Mouse (Mus musculus) forebrain, embryonic 16.5 days (tissue): Measurements from ENCODE around the gene Clba1. TPM values are rescaled to one million over a fixed set of nuclear protein-coding genes. Genes with fewer than 3 reads are reported as not detected.

Experiments used
- ATAC-seq: fragments of 200-750 bp; cut with Nextera tagmentation; 2 replicates; pipeline ENCODE4 v1.8.0; 2017; ENCODE audit warnings: mild to moderate bottlenecking, moderate library complexity
- H3K27ac ChIP-seq: fragments of 300-500 bp; sonication (generic); 2 replicates; pipeline ENCODE4 v1.5.1; 2014; ENCODE audit warnings: low read length, control low read depth
- H3K27me3 ChIP-seq: fragments of 300-500 bp; sonication (generic); replicated peaks from 2 replicates; pipeline ENCODE4 v1.6.1; 2014; ENCODE audit warnings: low read length; ENCODE audit not compliant: control insufficient read depth, insufficient read depth
- H3K36me3 ChIP-seq: fragments of 300-500 bp; sonication (generic); 2 replicates; pipeline ENCODE4 v1.6.1; 2014; ENCODE audit not compliant: control insufficient read depth, insufficient read depth
- H3K4me1 ChIP-seq: fragments of 300-500 bp; sonication (generic); replicated peaks from 2 replicates; pipeline ENCODE4 v1.6.1; 2014; ENCODE audit warnings: low read length; ENCODE audit not compliant: control insufficient read depth, insufficient read depth
- H3K4me2 ChIP-seq: fragments of 300-500 bp; sonication (generic); 2 replicates; pipeline ENCODE4 v1.6.1; 2014; ENCODE audit warnings: mild to moderate bottlenecking, low read length, control low read depth
- H3K4me3 ChIP-seq: fragments of 300-500 bp; sonication (generic); replicated peaks from 2 replicates; pipeline ENCODE4 v1.5.1; 2014; ENCODE audit warnings: mild to moderate bottlenecking, low read length, control low read depth
- H3K9ac ChIP-seq: fragments of 300-500 bp; sonication (generic); replicated peaks from 2 replicates; pipeline ENCODE4 v1.6.1; 2014; ENCODE audit warnings: low read depth, low read length, control low read depth
- H3K9me3 ChIP-seq: fragments of 300-500 bp; sonication (generic); 2 replicates; pipeline ENCODE4 v1.6.1; 2016; ENCODE audit warnings: low read length; ENCODE audit not compliant: control insufficient read depth
- WGBS: fragments of 180-500 bp; shearing (Covaris S2); extraction: QIAGEN DNeasy Blood & Tissue Kit; methylation state at CpG from one replicate; pipeline ENCODE4 v1.1.7; 2014; 5-methylcytosine and 5-hydroxymethylcytosine counted together
- polyA plus RNA-seq: library from polyadenylated mRNA; unstranded; fragments of >200 nt; fragmentation: Nextera tagmentation; extraction: Ambion mirVana; gene quantifications from 2 replicates; pipeline ENCODE4 v1.2.1, GENCODE M21; 2015

Clba1 gene
- polyA plus RNA-seq, 1 experiment from 2014 or later, result 17.3 TPM

DNA sequence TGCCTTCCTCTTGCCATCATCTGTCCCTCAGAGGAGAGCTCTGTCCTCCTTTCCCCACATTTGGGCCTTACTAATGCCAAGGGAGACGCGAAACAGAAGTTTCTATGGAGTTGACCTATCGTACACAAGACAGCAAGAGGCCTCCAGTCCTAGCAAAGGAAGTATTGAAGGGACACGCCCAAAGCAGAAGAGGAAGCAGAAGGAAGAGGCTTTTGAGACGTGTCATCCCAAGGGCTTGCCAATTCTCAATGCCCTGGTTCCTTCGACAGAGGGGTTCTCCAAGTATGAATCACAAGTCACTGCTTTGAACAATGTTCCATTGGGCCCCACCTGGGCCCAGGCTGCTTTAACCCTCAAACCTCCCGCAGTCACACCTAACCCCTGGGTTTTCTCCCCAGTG is 56.1 kb downstream of the Clba1 start:
- H3K9ac ChIP-seq, result no peak overlapping the region
- no peak overlapping the region for H3K4me2 ChIP-seq
- H3K4me1 ChIP-seq, result 0 out of 2 replicates have a peak, but pooled peaks cover 2% of the 10 kb centered on the region
- H3K36me3 ChIP-seq, result no peaks in the 10 kb centered on the region
- no peak for ATAC-seq
- H3K27me3 ChIP-seq, result no peaks in the 10 kb centered on the region
- H3K9me3 ChIP-seq, result no peaks in the 10 kb centered on the region
- H3K27ac ChIP-seq, result no peak overlapping the region
- 87% methylated on average over 7 of the region's 7 CpGs for WGBS
- no peak overlapping the region for H3K4me3 ChIP-seq

Other genes with a start within 250 kb of the Clba1 start
- gene Inf2, start 220.2 kb upstream of the Clba1 start, polyA plus RNA-seq, result 2.6 TPM in 2 replicates
- 1.8 and 2.4 TPM in 2 replicates for gene Adssl1, start 188.9 kb upstream of the Clba1 start, polyA plus RNA-seq
- gene Siva1, start 164.3 kb upstream of the Clba1 start, polyA plus RNA-seq, result 68.9 and 75.9 TPM in 2 replicates
- 56.9 and 57.1 TPM in 2 replicates for gene Akt1, start 134.1 kb upstream of the Clba1 start, polyA plus RNA-seq
- gene Zbtb42, start 130.1 kb upstream of the Clba1 start, polyA plus RNA-seq, result 0.65 and 0.92 TPM in 2 replicates
- gene Cep170b, start 88.5 kb upstream of the Clba1 start, polyA plus RNA-seq, result 18.8 and 22.9 TPM in 2 replicates
- 4.0 and 5.3 TPM in 2 replicates for gene Pld4, start 48.3 kb upstream of the Clba1 start, polyA plus RNA-seq
- 1.2 TPM in 2 replicates for gene Ahnak2, start 6.3 kb upstream of the Clba1 start, polyA plus RNA-seq
- gene Cdca4, start 20.5 kb downstream of the Clba1 start, polyA plus RNA-seq, result 71.0 and 80.9 TPM in 2 replicates
- not detected in 2 replicates for gene Gpr132, start 59.3 kb downstream of the Clba1 start, polyA plus RNA-seq
- 7.9 and 10.7 TPM in 2 replicates for gene Jag2, start 120.8 kb downstream of the Clba1 start, polyA plus RNA-seq
- 53.4 and 57.0 TPM in 2 replicates for gene Nudt14, start 133.2 kb downstream of the Clba1 start, polyA plus RNA-seq
- 41.4 and 49.7 TPM in 2 replicates for gene Btbd6, start 167.5 kb downstream of the Clba1 start, polyA plus RNA-seq
- gene Brf1, start 191.8 kb downstream of the Clba1 start, polyA plus RNA-seq, result 60.8 and 64.6 TPM in 2 replicates
- gene Pacs2, start 205.6 kb downstream of the Clba1 start, polyA plus RNA-seq, result 21.7 and 23.2 TPM in 2 replicates